Mouse (Mus musculus): Measurements from ENCODE around the gene Jmjd1c. TPM values are rescaled to one million over a fixed set of nuclear protein-coding genes. Genes with fewer than 3 reads are reported as not detected.

Jmjd1c gene
- polyA plus RNA-seq, 1 experiment from 2014 or later = 31.6 TPM

- no peaks in the 10 kb centered on the region for H3K27me3 ChIP-seq (ENCODE audit: low read depth, poor library complexity, severe bottlenecking)
- no peak overlapping the region for H3K4me3 ChIP-seq
- H3K4me1 ChIP-seq = peaks cover 11% of the 10 kb centered on the region
- WGBS = 94% methylated on average over 4 of the region's 4 CpGs
- DNase-seq (ENCODE audit: low spot score) = no peak
- no peak overlapping the region for H3K27ac ChIP-seq
- no peaks in the 10 kb centered on the region for H3K9me3 ChIP-seq (replicated peaks)
- H3K36me3 ChIP-seq = no peaks in the 10 kb centered on the region
Measured at GRCm38 (mm10) chr10:67177410-67177809, 81.5 kb downstream of the Jmjd1c start.

- Histone ChIP-seq H3K4me1 (peaks cover 22% of the 10 kb centered on the region), H3K36me3 (no peaks in the 10 kb centered on the region), H3K27ac (no peak overlapping the region), H3K4me3 (no peak overlapping the region), H3K9me3 (replicated peaks) (no peaks in the 10 kb centered on the region), H3K27me3 (ENCODE audit: low read depth, poor library complexity, severe bottlenecking) (no peaks in the 10 kb centered on the region)
- DNase-seq (ENCODE audit: low spot score) = no peak
- 92% methylated on average over 8 of the region's 8 CpGs for WGBS
Measured at GRCm38 (mm10) chr10:67180021-67180420, 84.1 kb downstream of the Jmjd1c start.

GRCm38 (mm10) chr10:67180799-67181198, 84.9 kb downstream of the Jmjd1c start:
- Histone ChIP-seq H3K9me3 (replicated peaks) (no peaks in the 10 kb centered on the region), H3K36me3 (no peaks in the 10 kb centered on the region), H3K27ac (no peak overlapping the region), H3K4me1 (peaks cover 22% of the 10 kb centered on the region), H3K27me3 (ENCODE audit: low read depth, poor library complexity, severe bottlenecking) (no peaks in the 10 kb centered on the region), H3K4me3 (no peak overlapping the region)
- DNase-seq (ENCODE audit: low spot score) = no peak
- 71% methylated on average over 5 of the region's 5 CpGs for WGBS

GRCm38 (mm10) chr10:67182651-67183050, 86.7 kb downstream of the Jmjd1c start:
- no peaks in the 10 kb centered on the region for H3K9me3 ChIP-seq (replicated peaks)
- WGBS = 49% methylated on average over 3 of the region's 3 CpGs
- peaks cover 31% of the 10 kb centered on the region for H3K4me1 ChIP-seq
- no peak for DNase-seq (ENCODE audit: low spot score)
- no peak overlapping the region for H3K4me3 ChIP-seq
- no peaks in the 10 kb centered on the region for H3K27me3 ChIP-seq (ENCODE audit: low read depth, poor library complexity, severe bottlenecking)
- no peak overlapping the region for H3K27ac ChIP-seq
- no peaks in the 10 kb centered on the region for H3K36me3 ChIP-seq

DNA sequence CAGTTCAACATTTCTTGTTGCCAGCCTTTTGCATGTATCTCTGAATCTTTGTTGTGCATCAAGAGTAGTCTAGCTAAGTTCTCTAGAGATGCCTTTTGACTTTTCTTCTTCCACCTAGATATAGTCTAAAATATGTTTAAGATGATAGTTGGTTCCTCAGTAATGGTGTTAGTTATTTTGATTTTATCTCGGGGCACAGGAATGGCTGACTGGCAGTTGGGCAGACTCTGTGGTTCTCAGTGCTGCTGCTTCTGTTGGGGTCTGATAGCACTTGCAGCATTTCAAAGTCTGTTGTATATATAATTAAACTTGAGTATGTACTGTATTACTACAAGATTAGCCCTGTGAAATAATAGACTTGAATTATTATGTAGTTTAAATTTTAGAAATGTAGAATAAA, 87.2 kb downstream of the Jmjd1c start:
- DNase-seq (ENCODE audit: low spot score) = no peak
- no peaks in the 10 kb centered on the region for H3K36me3 ChIP-seq
- WGBS = 78% methylated on average over 1 of the region's 1 CpGs
- no peaks in the 10 kb centered on the region for H3K9me3 ChIP-seq (replicated peaks)
- peaks cover 34% of the 10 kb centered on the region for H3K4me1 ChIP-seq
- H3K27me3 ChIP-seq (ENCODE audit: low read depth, poor library complexity, severe bottlenecking) = no peaks in the 10 kb centered on the region
- no peak overlapping the region for H3K27ac ChIP-seq
- no peak overlapping the region for H3K4me3 ChIP-seq

DNA sequence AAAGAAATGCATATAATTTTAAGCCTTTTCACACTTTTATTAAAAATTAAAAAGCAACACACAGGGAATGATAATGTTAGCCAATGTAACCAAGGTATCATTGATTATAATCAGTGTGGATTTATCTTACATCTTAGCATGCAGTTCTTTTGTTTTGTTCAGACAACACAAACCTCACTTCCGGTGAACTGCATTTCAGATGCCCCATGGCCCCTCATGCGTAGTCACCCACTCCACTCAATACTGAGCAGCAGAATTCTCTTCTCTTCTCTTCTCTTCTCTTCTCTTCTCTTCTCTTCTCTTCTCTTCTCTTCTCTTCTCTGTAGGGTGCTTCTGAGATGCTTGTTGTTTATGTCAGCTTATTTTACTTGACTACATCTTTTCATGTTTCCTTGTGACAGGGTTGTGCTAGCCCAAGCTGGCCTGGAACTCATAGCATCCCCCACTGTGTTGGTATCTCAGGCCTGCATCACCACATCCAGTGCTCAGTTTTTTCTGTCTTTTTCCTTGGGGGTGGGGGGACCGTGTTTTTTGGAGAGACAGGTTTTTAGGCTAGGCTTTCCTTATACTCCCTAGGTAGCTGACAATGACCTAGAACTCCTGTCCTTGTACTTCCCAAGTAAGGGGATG, 88.6 kb downstream of the Jmjd1c start:
- Histone ChIP-seq H3K27me3 (ENCODE audit: low read depth, poor library complexity, severe bottlenecking) (no peaks in the 10 kb centered on the region), H3K4me3 (no peak overlapping the region), H3K9me3 (replicated peaks) (no peaks in the 10 kb centered on the region), H3K27ac (no peak overlapping the region), H3K36me3 (no peaks in the 10 kb centered on the region), H3K4me1 (peaks cover 34% of the 10 kb centered on the region)
- DNase-seq (ENCODE audit: low spot score) = no peak
- WGBS = 73% methylated on average over 3 of the region's 3 CpGs

DNA sequence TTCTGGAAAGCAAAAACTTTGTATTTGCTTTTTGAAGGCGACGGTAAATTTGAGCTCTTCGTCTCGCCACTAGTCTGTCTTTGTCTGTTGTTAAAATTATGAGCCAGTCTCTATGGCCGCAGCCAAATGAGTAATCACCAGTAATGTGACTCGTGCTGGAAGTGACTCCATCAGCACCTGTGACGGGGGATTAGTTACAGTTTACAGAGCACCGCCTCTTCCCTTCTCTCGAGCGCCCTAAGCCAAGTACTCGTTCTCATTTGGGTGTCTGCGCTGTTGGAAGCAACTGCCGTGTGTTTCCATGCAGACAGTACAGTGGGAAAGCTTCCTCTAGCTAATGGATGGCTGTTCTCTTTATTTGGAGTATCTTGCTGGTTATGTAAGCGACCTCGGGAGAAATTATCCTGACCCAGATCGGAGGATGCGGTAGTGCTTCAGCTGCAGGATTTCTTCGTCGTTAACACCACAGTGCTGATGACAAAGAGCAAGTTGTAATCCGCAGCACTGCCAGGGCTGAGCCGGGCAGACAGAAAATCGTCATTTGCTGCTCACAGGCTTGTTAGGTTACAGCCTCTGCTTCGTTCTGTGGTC, 89.7 kb downstream of the Jmjd1c start:
- H3K27me3 ChIP-seq (ENCODE audit: low read depth, poor library complexity, severe bottlenecking) = no peaks in the 10 kb centered on the region

DNA sequence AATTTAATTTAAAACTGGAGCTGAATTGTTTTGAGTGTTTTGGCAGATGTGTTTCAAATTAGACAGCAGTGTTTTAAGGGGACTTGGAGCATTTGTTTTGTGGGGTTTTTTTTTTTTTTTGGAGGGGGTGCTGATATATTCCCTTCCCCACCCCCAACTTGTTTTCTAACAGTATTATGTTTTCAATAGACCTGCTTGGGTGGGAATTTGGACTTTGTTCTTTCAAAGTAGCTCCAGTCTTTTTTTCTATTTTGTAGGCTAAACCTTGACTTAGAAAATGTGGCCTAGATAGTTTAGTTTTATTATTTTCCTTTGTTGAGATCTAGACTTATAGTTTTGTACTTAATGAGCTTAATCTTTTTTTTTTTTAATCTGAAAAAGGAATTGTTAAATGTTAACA, 90.6 kb downstream of the Jmjd1c start:
- Histone ChIP-seq H3K9me3 (replicated peaks) (no peaks in the 10 kb centered on the region), H3K27ac (peak overlapping the region; percentile 90), H3K27me3 (ENCODE audit: low read depth, poor library complexity, severe bottlenecking) (no peaks in the 10 kb centered on the region), H3K36me3 (peaks cover 10% of the 10 kb centered on the region), H3K4me1 (peaks cover 28% of the 10 kb centered on the region), H3K4me3 (peak overlapping the region; percentile 59)
- DNase-seq (ENCODE audit: low spot score) = no peak

More for the DNA sequence above, 89.7 kb downstream of the Jmjd1c start:
- Histone ChIP-seq H3K4me3 (peak overlapping the region; percentile 59), H3K4me1 (peaks cover 28% of the 10 kb centered on the region), H3K36me3 (peaks cover 7% of the 10 kb centered on the region), H3K27ac (peak overlapping the region; percentile 90), H3K9me3 (replicated peaks) (no peaks in the 10 kb centered on the region)
- WGBS = under 1% methylated on average over 23 of the region's 23 CpGs
- peak; percentile 74 for DNase-seq (ENCODE audit: low spot score)

- Histone ChIP-seq H3K27ac (peak overlapping the region; percentile 90), H3K9me3 (replicated peaks) (no peaks in the 10 kb centered on the region), H3K36me3 (peaks cover 14% of the 10 kb centered on the region), H3K4me3 (peak overlapping the region; percentile 59), H3K27me3 (ENCODE audit: low read depth, poor library complexity, severe bottlenecking) (no peaks in the 10 kb centered on the region), H3K4me1 (peaks cover 24% of the 10 kb centered on the region)
- 37% methylated on average over 5 of the region's 5 CpGs for WGBS
- no peak for DNase-seq (ENCODE audit: low spot score)
Measured at GRCm38 (mm10) chr10:67187001-67187453, 91.1 kb downstream of the Jmjd1c start.

DNA sequence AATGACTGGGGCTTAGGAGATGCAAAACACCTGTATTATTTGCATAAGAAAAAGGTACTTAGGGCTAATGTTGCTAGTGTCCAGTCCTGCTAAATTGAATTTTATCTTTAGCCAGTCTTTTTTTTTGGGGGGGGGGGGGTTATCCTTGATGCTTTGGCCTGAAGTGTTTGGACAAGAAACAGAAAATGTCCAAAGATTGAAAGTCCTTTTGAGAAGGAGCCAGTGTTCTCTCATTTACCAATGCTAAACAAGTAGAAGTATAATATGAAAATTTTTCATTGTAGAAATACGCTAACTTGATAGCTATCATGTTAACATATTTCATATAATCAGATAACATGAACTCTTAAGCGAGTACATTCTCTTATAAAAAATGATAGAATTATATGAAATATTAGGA, 92.0 kb downstream of the Jmjd1c start:
- H3K4me3 ChIP-seq = peak overlapping the region; percentile 59
- no peak for DNase-seq (ENCODE audit: low spot score)
- no peaks in the 10 kb centered on the region for H3K27me3 ChIP-seq (ENCODE audit: low read depth, poor library complexity, severe bottlenecking)
- H3K36me3 ChIP-seq = peaks cover 24% of the 10 kb centered on the region
- H3K9me3 ChIP-seq (replicated peaks) = no peaks in the 10 kb centered on the region
- 91% methylated on average over 2 of the region's 2 CpGs for WGBS
- H3K4me1 ChIP-seq = peaks cover 19% of the 10 kb centered on the region
- no peak overlapping the region for H3K27ac ChIP-seq

DNA sequence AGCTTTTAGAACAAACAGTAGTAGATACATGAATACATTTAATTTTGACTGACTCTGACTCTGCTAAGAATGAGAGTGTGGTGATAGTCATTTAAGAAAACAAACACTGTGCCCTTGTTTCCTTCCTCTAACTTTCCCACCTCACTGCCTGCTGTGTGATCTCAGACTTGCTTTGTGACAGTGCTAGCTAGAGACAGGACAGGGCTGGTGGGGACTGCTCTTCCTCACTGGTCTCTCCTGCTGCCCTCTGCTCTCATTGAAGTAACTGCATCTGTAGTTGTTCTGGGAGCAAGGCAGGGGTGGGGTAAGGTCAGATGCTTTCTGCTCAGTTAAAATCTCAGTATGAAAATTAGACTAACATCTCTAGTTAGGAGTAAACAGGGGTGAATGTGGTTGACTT, 93.1 kb downstream of the Jmjd1c start:
- no peak for DNase-seq (ENCODE audit: low spot score)
- Histone ChIP-seq H3K27ac (no peak overlapping the region), H3K27me3 (ENCODE audit: low read depth, poor library complexity, severe bottlenecking) (no peaks in the 10 kb centered on the region), H3K9me3 (replicated peaks) (no peaks in the 10 kb centered on the region), H3K4me3 (no peak overlapping the region), H3K4me1 (peaks cover 18% of the 10 kb centered on the region), H3K36me3 (peaks cover 32% of the 10 kb centered on the region)

- no peak for DNase-seq (ENCODE audit: low spot score)
- Histone ChIP-seq H3K27me3 (ENCODE audit: low read depth, poor library complexity, severe bottlenecking) (no peaks in the 10 kb centered on the region), H3K36me3 (peaks cover 40% of the 10 kb centered on the region), H3K4me1 (peaks cover 15% of the 10 kb centered on the region), H3K4me3 (no peak overlapping the region), H3K27ac (no peak overlapping the region), H3K9me3 (replicated peaks) (no peaks in the 10 kb centered on the region)
- WGBS = 81% methylated on average over 1 of the region's 1 CpGs
Measured at GRCm38 (mm10) chr10:67190261-67190660, 94.3 kb downstream of the Jmjd1c start.

DNA sequence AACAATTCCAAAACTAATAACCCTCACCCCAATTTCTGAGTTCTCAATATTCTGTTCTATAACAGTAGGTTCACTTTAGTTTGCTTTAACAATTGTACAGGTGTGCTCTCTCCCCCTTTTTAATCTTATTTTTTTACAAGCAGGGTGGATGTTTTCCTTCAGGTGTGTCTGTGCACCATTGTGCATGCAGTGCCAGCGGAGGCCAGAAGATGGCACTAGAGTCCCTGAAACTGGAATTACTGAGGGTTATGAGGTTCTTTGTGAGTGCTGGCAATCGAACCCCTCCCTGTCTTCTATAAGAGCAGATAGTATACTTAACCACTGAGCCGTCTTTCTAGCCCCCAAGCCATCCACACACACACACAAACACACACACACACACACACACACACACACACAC, 96.4 kb downstream of the Jmjd1c start:
- H3K9me3 ChIP-seq (replicated peaks) = no peaks in the 10 kb centered on the region
- H3K4me3 ChIP-seq = no peak overlapping the region
- no peak for DNase-seq (ENCODE audit: low spot score)
- WGBS = 96% methylated on average over 3 of the region's 3 CpGs
- H3K36me3 ChIP-seq = peaks cover 40% of the 10 kb centered on the region
- peaks cover 14% of the 10 kb centered on the region for H3K4me1 ChIP-seq
- no peaks in the 10 kb centered on the region for H3K27me3 ChIP-seq (ENCODE audit: low read depth, poor library complexity, severe bottlenecking)
- H3K27ac ChIP-seq = no peak overlapping the region

All from limb, embryonic 10.5 days (tissue).